Mouse (Mus musculus) thymus, postnatal 14 days (tissue): ENCODE measurements around the gene 3110082I17Rik.
A peak's percentile ranks its signal among the peaks of the same experiment; 100 is the strongest.

ENCODE experiments used
- DNase-seq: peaks from one replicate; pipeline ENCODE4 v3.0.0; 2021

The 3110082I17Rik gene

DNA sequence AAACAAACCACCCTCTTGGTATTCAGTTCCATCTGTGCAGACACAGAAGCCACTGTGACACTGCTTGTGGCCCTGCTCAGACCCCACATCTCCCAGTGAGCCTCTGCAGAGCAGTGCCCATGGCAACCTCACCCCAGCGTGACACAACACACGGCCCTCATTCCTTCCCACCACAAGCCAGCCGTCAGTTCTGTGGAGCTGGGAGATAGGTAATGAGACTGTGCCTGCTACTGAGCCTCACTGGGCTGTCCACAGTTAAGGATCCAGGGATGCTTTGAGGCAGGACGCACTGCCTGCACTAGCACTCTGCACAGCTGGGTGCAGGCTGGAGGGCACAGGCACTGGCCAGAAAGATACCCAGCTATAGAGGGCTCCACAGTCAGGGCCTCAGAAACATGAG lies 10.4 kb downstream of the 3110082I17Rik start:
- DNase-seq: peak; percentile 14

DNA sequence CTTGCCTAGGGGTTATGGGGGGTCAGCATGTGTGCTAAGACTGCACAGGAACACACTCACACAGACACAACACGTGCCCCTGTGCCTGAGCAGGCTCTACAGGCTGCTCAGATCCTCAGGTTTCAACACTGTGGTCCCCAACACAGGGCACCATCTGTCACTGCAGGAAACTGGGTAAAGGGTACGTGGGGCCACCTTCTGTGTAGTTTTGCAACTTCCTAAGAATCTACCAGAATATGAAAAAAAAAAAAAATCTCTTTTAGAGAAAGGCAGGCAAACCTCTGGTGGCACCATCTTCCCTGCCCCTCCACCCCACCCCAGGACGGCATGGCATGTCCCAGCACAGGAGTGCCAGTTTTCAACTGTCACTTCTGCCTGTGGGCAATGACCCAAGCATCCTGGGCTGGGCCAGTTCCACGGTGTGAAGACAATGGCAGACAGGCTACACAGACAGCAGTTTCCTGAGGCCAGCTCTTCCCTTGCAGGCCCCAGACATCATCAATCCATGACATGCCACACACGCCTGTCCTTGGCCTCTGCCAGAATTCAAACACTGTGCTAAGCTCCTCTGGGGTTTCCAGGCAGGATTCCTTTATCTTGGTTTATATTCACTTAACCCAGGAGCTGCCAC lies 11.1 kb downstream of the 3110082I17Rik start:
- peak; percentile 68 for DNase-seq

DNA sequence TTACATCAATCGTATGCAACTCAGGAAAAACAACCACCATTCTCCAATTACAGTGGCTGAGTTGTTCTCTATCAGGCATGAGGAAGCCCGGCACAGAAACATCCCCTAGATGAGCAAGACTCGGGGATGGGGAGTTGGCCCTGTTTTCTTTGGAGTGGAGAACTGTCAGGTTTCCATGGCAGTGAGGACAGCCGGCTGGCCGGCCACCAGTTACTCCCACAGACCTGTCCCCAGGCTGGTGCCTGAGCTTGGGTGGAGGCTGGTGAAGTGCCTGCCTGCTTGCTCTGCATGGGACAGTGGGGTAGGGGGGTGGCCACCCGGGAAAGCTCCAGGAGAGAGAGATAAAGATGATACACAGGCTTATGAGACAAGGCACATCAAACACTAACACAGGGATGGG lies 12.3 kb downstream of the 3110082I17Rik start:
- no peak for DNase-seq

DNA sequence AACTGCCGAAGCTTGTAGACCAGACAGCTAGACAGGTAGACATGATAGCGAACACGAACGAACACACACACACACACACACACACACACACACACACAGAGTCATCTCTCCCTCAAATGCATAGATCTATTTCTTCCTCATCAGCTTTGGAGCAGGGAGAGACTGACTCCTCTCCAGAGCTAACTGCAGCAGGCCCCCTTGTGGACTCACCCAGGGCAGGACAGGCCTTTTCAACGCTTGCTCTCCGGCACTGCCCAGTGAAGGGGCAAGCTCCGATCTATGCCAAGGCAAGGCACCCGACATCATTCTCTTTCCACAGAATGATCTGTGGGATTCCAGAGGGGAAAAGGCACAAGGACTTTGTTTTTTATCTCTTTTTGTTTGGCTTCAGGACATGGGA lies 15.1 kb downstream of the 3110082I17Rik start:
- DNase-seq: no peak

DNA sequence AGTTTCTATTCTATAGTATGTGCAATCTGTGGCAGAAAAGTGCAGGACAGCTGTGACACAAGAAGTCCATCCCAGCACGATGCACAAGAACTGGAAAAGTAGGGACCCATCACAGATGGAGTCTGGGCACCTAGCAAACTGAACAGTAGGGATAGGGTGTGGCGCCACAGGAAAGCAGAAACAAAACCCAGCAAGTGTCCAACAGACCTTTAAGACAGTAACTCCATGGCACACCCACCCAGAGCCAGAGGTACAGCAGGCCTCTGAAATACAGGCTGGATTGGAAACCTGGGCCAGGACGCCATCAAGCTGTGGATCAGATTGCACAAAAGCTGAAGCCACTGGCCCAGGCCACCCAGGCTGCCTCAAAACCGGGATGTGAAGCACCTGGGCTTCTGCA lies 17.4 kb downstream of the 3110082I17Rik start:
- DNase-seq: no peak

DNA sequence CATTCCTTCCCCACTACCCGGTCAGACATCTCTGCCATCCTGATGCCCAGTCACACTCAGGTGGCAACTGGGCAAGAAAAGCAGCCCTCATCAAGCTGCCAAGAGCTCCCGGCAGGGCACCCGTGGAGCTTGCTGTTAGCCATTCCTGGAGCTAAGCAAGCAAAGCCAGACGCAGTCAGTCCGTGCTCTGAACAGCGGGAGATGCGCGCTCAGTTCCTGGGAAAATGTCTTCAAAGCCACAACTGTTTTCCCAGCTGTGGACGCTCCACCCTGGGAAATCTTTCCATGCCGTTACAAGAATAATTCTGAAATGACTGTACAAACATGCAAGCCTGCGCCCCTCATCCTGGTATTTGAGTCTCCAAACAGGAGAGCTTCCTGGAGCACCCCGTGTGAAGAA lies 17.9 kb downstream of the 3110082I17Rik start:
- DNase-seq: no peak

DNA sequence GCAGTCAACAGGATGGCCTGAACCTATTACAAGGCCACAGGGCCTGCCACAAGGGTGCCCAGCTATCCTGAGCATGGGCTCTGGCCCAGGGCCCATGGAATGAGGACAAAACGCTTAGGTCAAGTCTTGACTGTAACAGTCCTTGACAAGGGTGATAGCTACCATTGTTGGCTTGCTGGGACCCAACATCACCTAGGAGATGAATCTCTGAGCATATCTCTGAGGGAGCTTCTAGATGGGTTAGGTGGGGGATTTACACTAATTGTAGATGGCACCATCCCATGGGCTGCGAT lies 18.7 kb downstream of the 3110082I17Rik start:
- no peak for DNase-seq

DNA sequence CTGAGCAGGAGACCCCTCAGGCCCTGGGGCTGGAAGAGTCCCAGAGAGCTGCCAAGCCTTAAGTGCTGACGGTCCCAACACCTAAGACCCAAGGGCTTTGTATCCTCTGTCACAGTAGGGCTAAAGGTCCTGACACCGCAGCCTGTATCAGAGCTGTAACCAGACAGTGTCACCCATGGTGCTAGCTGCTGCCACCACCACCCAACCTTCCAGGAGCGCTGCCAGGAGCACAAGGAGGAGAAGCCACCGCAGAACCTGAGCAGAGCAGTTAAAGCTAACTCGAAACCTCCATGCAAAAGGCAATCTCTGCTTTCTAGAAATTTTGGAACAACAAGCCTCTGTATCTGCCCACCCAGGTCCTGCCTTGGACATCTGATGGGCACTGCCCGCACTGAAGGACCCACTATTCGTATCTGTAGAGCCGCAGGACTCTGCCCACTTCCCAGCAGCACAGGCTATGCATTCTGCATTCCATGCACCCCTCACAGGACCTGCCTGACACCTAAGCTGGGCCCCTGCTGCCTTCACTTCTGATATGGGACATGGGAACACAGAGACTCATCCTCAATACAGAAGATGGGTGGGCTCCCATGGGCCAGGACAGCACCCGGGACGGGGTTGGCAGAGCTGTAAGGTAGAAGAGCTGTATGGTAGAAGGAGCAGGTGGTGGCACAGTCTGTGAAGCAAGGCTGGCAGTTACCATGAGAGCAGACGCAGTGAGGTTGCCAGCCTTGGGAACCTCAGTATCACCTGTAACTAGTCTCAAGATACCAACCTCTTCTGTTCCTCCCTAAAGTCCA lies 19.2 kb downstream of the 3110082I17Rik start:
- no peak for DNase-seq

DNA sequence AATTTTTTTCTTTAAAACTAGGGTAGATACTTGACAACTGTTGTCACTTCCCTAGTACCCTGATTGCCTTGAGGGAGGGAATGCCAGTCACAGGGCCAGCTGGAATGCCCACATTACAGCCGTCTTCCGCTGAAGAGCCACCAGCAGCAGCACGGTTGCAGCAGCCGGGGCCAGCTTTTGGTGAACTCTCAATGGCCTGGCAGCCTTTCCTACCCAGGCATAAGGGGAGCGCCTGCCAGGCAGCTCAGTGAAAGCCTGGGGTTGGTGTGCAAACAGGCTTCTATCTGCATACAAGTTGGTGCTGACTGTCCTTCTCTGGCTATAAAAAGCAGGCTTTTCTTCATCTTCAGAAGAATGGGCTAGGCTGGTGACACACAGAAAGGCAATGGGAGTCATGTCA lies 19.9 kb downstream of the 3110082I17Rik start:
- no peak for DNase-seq

DNA sequence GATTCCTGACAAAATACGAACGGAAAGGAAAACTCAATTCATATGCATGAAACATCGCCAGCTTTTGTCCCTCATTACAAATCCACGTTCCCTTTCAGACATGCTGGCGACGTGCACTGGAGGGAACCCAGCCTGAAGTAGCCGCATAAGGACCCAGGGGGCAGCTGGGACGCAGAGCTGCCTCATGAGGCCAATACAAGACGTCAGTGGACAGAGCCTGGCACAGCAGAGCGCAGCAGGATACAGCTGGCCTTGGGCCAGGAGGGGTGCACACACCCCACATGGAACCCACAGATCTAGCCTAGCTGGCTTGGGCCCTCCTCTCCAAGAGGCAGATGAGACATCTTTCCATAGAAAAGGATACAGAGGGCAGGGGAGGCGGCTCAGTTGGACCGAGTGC lies 21.9 kb downstream of the 3110082I17Rik start:
- DNase-seq: no peak

DNA sequence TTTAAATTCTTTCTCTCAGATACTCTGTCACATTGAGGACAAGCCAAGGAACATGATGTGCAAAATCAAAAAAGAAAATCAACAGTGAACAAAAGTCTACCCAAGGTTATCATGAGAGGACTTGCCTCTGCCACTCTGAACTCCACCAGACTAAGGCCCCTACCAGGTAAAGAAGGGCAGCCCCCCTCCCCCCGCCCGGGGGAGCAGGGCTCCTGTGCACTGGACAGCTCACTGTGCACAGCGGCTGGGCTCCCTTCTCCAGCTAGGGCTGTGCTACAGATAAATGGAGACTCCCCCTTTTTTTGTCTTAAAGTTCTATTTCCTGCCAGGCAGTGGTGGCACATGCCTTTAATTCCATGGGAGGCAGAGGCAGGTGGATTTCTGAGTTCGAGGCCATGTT lies 22.6 kb downstream of the 3110082I17Rik start:
- no peak for DNase-seq

DNA sequence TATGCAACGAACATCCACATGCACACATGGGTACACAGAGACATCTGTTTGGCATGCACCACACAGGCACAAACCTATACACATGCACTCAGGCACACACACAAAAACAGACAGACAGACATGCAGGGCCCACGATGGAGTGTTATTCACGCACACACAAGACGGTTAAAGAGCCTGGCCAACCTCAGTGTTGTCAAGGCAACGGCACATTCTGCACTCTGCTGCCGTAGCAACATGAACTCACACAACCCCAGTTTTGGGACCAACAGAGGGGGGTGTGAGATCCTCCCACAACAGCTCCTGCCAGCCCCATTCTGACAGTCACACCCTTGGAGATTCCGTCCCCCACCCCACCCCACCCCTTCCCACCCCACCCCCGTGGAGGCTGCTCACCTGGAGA lies 25.4 kb downstream of the 3110082I17Rik start:
- DNase-seq: no peak

DNA sequence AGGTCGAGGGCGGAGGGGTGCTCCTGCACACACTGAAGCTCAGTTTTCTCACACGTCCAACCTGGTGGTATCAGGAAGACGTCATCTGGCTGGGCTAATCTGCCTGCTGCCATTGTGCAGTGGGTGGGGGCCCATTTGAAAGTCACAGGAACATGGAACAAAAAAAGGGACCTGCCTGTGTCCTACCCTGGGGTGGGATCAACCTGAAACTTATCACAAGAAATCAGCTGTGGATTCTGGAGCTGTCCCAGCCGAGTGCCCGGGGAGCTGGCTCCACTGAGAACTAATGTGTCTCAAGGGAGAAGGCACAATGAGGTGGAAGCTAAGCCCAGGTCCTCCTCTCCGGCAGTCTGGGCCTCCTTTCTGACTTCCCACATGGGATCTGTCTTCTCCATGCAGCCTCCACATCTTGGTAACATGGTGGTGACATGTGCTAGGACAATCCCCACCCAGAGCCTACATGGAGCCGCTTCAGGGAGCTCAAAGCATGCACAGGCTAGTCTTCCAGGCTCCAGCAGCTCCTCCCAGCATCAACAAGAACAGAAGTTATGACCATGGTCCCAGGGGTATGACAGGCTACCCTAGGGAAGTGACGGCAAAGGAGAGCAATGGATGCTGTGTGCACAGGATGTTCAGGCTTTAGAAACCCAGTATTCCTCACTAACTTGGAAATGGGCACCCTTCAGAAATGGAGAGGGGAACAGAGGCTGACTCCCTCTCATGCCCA lies 26.3 kb downstream of the 3110082I17Rik start:
- DNase-seq: no peak

DNA sequence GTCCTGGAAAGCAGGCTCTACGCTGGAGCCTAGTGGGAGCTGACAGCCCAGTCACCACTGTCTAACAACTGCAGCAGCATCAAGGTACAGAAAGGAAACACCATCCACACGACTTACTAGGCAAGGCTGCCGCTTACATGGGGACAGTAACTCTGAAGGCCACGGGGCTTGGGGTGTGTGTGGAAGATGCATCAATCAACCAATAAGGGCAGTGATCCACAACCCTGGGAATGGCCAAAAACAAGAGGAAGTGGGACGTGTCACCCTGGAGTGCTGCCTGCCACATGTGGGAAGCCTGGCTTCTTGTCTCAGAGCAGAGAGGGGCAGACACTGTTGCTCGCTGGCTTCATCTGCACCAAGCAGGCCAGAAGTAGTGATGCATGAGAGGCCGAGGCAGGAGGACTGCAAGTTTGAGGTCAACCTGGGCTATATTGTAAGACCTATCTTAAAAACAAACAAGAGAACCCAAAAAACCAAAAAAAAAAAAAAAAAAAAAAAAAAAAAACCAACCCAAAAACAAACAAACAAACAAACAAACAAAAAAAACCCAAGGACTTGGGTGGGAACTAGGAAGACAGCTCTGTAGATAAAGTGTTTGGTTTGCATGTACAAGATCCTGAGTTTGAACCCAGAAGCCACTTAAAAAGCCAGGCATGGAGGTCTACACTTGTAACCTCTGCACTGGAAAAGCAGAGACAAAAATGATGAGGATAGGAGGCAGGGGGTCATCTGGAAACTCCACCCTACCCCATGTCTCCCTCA lies 27.4 kb downstream of the 3110082I17Rik start:
- DNase-seq: no peak

DNA sequence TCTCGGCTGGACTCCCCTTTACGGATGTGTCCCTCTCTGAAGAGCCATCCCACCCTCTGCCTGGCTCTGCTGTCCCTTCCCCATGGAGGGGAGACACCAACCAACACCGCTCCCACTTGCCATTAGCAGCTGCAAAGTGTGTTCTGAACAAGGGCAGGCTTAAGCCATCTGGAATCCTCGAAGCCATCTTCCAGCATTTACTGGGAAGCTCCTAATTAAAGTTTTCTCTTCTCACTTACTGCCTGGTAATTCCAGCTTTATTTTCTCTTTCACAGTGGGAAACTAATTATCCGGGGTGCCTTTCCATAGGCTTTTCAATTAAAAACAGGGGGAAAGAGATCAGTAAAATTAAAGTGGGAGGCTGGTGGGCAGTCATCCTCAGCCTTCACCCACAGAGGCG lies 28.0 kb downstream of the 3110082I17Rik start:
- DNase-seq: no peak

DNA sequence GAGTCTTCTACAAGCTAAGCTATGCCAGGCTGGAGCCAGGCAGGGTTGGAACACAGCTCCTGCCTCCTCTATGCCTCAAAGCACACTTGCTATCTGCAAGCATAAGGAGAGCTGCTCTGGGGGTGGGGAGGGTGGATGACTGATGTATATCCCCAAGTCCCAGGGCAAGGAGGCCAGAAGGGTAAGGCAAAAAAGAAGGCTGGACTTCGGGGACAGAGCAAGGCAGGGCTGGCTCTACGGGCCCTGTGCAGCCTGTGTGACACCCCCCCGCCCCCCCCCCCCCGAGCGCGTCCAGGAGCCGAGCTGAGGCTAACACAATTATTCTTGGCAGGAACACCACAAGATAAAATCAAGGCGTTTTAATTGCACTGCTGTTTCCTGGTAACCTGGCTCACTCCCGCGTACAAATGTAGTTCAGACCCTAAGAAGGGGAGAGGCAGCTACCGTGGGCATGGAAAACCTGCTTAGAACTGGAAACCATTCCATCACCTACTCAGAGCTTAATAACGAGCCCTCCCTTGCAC lies 30.4 kb downstream of the 3110082I17Rik start:
- DNase-seq: no peak

DNA sequence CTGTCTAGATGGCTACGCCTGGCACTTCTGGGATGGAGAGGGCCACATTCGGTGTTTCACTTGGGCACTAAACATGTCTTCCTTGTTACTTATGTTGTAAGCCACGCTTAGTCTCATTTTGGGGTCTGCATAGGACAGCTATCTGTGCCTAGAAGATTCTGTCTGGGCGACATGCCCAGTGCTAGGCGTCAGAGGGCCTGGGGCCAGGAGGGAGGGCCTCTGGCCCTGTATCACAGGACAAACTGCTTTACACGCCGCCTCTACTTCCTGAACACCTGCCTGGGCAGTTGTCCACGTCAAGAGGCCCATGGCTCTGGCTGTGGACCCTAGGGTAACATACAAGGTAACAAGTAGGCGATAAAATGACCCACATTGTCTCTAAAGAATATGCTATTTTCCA lies 32.3 kb downstream of the 3110082I17Rik start:
- no peak for DNase-seq

DNA sequence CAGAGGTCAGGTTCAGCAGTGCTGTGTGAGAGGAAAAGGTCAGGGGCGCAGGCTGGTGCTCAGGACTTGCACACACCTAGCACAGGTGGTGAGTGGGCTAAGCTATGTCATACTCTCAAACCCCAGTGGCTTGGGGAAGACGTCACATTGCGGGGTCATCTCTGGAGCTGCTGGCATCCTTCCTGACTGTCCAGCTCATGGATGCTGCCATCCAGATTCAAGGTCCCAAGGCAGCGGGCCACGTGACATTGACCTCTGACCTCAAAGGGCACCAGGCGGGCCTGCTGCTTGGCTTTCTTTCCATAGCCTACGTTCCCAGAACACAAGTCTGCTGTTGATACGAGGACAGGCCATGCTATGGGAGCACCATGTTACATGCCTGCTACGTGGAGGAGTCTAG lies 33.3 kb downstream of the 3110082I17Rik start:
- DNase-seq: no peak

DNA sequence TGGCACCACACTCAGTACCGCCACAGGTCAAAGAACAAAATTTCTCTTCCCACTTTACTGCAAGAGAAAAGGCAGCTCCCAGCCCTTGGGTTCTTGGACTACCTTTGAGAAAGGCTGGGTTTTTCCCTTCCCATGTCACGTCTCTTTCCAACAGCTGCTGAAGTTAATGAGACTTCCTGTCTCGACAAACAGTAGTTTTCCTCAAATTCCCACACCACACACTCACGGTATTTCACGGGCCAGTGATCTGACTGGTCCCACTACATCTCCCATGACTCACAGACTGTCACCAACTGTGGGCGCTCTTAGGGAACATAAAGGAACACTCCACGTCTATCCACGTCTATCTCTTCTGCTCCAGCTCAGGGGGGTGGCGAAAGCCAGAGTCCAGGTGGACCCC lies 35.1 kb downstream of the 3110082I17Rik start:
- no peak for DNase-seq

DNA sequence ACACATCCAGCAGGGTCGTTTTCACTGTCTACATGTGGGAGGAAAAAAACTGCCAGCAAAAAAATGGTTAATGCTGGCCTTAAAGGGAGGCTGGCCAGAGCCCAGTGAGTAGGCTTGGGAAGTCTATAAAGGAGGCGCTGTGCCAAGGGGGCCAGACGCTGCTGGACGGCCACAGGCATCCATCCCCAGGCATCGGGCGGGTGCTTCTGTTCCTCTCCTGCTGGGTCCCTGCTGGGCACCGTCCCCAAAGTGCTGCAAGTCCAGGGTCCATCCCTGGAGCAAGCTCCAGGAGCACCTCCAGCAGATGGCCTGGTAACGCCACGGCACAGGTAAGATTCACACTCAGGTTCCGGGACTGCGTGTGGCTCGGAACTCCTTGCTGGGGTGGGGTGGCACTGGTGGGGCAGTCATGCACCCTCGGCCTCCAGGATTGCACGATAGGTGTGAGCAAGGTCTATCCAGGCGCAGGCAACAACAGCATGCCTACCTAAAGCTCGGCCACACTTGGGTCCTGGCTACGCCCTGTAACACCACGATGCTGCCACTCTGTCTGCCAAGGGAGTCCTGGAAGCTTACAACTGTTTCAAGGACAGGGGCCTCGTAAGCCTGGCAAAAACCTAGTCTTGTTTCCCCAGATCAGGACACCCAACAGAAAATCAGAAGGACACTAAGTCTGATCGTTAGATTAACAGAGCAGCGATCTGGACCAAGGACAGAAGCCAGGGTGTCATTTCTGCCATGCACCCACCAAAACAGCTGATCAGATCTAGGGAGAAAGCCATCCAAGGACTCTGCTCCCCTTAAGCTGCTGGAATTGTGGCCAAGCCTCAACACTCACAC lies 37.1 kb downstream of the 3110082I17Rik start, which contains the start of gene Gper1:
Gene Gper1, plus strand, starts transcription at position 126 of the 840 bp plus-strand sequence.
- no peak for DNase-seq

DNA sequence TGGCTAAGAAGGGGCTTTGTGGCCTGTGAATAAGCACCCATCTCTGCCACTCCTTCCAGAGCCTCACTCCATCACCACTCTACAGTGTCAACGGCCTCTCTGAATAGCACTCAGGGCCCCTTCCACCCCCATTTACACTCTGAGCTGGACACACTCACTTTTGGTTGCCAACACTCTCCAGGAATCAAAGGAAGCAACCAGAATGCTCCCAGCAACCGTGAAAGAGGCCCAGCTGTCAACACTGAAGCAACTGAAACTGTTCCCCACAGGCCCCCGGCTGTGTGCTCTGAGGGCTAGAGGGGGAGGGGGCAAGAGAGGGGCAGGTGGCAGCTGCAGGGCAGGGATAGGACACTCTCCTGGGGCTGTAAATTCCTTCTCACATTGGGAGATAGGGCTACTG lies 41.7 kb downstream of the 3110082I17Rik start:
- peak; percentile 82 for DNase-seq

DNA sequence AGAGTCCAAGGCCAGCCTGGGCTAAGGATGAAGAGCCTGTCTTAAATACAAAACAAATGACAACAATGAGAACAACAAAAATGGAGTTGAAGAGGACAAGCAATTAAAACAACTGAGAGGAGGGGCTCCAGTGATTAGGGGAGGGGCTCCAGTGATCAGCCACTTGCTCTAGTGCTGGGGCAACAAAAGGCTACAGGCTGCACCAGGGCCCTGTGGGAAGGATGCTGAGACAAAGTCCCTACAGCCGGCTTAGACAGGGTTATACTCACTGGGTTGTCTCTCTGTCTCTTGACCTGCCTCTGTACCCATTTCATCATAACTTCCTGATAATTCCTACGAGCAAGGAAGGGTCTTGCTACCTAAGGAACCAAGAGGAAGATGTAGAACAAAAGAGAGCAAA lies 42.2 kb downstream of the 3110082I17Rik start:
- DNase-seq: no peak
